Mouse (Mus musculus): Measurements from ENCODE around the gene Gatad2a. TPM values are rescaled to one million over a fixed set of nuclear protein-coding genes. Genes with fewer than 3 reads are reported as not detected.
"Not testable (repeated sequence)": the region's sequence is repeated elsewhere in the genome, so short reads cannot be mapped to it uniquely, and the experiment has no call there.

The Gatad2a gene
- 51.1 and 68.3 TPM in 2 replicates for polyA plus RNA-seq (2012; rRNA removed)

GRCm38 (mm10) chr8:69995776-69996588 is at the start of gene Gatad2a:
TSS of gene Gatad2a (minus strand) at chr8:69996384.
- peak; percentile 96 for DNase-seq (ENCODE audit: low read depth)

- DNase-seq (ENCODE audit: low read depth): no peak
Measured at GRCm38 (mm10) chr8:70043996-70044395, 47.8 kb upstream of the Gatad2a start.

DNA sequence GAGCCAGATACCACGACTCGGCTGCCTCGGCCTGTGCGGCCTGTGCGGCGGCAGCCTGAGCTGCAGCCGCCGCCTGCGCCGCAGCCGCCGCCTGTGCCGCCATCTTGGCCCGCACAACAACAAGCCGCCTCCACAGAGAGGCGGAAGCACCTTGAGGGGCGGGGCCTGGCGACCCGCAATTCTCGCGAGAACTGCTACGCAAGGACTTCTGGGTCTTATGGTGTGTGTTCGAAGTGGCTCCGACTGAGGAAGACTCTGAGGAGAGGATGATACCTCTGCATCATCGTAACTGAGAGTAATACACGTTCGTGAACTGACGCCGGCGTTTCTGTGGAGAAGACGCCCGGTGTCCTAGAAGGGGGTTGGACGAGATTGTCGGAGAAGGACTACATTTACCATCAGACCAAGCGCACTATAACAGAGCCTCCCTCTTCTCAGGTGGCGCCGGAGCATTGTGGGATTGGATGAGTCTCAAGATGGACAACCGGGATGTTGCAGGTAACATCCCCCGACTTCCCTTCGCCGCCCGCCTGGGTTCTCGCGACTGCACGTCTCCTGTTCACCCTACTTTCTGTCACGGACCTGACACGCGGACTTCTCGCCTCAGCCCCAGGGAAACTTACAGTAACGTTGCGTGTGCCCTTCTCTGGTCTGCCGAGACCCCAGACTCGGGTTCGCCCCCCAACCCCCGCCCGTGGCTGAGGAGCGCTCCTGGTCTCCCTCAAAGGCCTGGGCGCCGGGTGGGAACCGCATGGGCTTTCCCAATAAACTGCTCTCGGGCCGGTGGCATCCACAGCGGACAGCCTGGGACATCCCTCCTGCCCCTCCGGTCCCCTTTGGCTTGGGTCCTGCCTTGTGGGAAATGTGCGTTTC is 46.6 kb upstream of the Gatad2a start, which contains the start of the genes Mau2 and Sugp1:
Mau2 (minus strand) TSS at position 152 of the 873 bp plus-strand sequence.
Sugp1 (plus strand) TSS at position 231 of the 873 bp plus-strand sequence.
- peak; percentile 68 for DNase-seq (ENCODE audit: low read depth)

- DNase-seq (ENCODE audit: low read depth): no peak
Measured at GRCm38 (mm10) chr8:70041885-70042546, 45.8 kb upstream of the Gatad2a start.

- no peak for DNase-seq (ENCODE audit: low read depth)
Measured at GRCm38 (mm10) chr8:70037994-70038393, 41.8 kb upstream of the Gatad2a start.

DNA sequence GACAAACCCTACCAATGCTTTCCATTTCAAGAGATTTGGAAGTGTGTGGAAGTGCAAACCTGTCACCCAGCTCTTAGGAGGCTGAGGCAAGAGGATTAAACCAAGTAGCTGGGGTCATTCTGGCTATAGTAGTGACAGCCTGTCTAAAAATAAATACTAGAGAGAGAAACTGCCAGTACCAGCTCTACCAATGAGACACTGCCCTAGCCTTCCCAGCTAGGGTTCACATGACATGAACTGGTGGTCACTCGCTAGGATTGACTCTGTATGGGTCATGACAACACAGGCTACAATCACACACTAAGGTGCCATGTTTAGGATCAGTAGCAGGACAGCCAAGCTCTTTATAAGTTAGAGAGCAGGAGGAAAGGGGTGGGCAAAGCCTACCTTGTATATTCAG is 34.1 kb upstream of the Gatad2a start:
- DNase-seq (ENCODE audit: low read depth): no peak

DNA sequence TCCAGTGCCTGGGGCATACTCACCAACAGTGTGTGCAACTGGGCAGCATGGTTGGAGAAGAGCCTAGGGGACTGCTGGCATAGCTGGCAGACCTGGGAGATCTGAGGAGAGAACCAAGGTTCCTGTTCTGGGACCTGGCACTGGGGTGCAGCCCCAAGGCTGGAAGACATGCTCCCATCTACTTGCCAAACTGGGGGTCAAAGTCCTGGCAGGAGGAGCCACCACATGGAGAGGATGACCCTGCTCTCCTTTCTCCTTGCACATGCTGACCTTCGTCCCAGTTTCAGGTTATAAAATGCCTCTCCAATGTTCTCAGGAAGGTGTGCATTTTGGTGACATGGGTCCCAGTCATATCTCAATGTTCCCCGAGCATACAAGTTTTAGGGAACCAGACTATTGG is 30.0 kb upstream of the Gatad2a start:
- no peak for DNase-seq (ENCODE audit: low read depth)

- DNase-seq (ENCODE audit: low read depth): no peak
Measured at GRCm38 (mm10) chr8:70023596-70023995, 27.4 kb upstream of the Gatad2a start.

- no peak for DNase-seq (ENCODE audit: low read depth)
Measured at GRCm38 (mm10) chr8:70015017-70015416, 18.8 kb upstream of the Gatad2a start.

DNA sequence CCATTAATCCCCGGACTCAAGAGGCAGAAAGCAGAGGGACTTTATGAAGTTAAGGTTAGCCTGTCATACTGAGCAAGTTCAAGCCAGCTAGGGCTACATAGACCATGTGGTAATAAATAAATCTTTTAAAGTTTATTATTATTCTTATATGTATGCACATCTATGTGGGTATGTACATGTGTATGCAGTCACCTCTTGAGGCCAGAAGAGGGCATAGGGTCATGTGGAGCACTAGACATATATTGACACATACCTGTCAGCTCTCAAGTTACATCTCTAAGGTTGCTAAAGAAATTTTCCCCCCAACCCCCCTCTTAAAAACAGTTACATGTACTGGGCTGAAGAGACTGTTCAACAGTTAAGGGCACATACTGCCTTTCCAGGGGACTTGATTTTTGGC is 16.6 kb upstream of the Gatad2a start:
- DNase-seq (ENCODE audit: low read depth): no peak

- DNase-seq (ENCODE audit: low read depth): no peak
Measured at GRCm38 (mm10) chr8:70012350-70012749, 16.2 kb upstream of the Gatad2a start.

DNA sequence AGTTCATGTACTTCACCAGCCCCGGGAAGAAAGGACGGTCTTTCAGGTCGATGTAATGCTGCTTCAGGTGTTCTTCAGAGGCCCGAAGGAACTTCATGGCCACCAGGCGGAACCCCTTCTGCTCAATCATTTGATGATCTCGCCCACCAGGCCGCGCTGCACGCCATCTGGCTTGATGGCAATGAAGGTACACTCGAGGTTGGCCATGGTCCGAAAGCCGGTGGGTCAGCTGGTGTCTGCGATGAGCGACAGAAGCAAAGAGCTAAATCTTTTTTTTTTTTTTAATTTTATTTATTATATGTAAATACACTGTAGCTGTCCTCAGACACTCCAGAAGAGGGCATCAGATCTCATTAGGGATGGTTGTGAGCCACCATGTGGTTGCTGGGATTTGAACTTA is 14.6 kb upstream of the Gatad2a start:
- not testable (repeated sequence) for DNase-seq (ENCODE audit: low read depth)

- DNase-seq (ENCODE audit: low read depth): no peak
Measured at GRCm38 (mm10) chr8:70005178-70005577, 9.0 kb upstream of the Gatad2a start.

- DNase-seq (ENCODE audit: low read depth): no peak
Measured at GRCm38 (mm10) chr8:70004345-70004744, 8.2 kb upstream of the Gatad2a start.

GRCm38 (mm10) chr8:70003204-70003657 is 7.0 kb upstream of the Gatad2a start:
- no peak for DNase-seq (ENCODE audit: low read depth)

DNA sequence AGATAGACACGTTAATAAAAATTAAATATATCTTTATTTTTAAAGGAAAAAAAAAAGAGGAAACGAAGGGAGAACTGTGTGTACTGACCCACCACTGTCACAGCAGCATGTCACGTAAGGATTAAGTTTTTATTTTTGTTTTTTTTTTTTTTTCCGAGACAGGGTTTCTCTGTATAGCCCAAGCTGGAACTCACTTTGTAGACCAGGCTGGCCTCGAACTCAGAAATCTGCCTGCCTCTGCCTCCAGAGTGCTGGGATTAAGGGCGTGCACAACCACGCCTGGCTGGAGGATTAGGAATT is 5.7 kb upstream of the Gatad2a start:
- DNase-seq (ENCODE audit: low read depth): not testable (repeated sequence)

DNA sequence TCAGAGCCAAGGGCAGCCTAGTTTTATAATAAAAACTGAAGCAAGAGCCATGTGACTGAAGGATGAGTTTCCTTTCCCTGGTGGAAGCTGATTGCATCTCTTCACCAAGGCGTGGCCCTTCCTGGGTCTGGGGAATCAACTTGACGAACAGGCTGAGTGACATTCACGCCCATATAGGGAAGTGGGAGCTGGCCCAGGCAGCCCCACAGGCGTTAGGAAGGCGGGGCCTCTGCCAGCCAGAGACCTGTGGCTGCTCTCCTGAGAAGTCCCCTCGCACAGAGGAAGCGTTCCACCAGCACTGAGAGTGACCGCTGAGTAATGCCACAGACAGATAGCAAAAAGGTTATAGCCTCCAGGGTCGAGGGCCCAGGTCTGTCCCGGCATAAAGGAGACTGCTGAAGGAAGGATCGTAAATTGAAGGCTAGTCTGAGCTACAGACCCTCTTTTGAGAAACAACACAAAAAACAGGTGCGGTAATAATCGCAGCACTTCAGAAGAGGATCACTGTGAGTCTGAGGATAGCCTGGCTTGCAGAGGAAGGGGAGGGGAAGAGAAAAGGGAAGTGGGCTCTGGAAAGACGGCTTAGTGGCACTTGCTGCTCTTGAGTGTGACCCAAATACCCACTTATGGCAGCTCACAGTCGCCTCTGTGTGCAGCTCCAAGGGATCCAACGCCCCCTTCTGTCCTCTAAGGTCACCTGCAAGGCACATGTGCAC is 5.2 kb upstream of the Gatad2a start:
- peak; percentile 62 for DNase-seq (ENCODE audit: low read depth)

- DNase-seq (ENCODE audit: low read depth): no peak
Measured at GRCm38 (mm10) chr8:70000226-70000625, 4.0 kb upstream of the Gatad2a start.

DNA sequence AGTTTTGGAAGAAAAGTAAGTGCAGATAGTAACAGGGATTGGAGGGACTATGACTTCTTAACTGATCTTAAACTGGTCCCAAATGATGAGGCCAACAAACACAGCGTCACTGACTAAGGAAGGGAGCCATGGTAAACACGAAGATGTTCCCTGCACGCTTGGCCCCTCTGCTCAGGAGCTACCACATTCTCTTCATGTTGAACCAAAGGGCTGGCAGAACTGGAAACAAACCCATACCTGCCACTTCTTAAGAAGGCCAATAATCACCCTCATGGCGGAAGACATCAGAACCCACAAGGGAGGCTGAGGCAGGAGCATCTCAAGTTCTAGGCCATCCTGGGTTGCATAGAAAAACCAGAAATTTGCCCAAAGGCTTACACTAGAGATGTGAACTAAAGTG is 3.1 kb upstream of the Gatad2a start:
- no peak for DNase-seq (ENCODE audit: low read depth)

DNA sequence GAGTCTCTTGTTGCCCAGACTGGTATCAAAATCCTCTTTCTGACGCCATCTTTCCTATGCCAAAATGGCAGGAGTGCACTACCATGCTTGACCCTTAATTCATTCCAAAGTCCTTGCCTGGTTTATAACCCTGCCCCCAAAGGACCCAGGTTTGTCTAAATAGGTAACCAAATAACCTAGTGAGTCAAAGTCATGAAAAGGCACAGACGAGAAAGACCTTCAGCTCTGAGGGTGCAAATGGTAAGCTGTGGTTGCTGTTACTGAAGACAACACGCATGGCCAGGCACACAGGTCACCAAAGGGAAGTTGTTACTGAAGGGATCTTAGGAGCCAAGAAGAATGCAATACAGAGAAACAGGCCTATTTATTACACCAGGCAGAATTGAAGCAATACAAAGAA is 2.5 kb upstream of the Gatad2a start:
- no peak for DNase-seq (ENCODE audit: low read depth)

DNA sequence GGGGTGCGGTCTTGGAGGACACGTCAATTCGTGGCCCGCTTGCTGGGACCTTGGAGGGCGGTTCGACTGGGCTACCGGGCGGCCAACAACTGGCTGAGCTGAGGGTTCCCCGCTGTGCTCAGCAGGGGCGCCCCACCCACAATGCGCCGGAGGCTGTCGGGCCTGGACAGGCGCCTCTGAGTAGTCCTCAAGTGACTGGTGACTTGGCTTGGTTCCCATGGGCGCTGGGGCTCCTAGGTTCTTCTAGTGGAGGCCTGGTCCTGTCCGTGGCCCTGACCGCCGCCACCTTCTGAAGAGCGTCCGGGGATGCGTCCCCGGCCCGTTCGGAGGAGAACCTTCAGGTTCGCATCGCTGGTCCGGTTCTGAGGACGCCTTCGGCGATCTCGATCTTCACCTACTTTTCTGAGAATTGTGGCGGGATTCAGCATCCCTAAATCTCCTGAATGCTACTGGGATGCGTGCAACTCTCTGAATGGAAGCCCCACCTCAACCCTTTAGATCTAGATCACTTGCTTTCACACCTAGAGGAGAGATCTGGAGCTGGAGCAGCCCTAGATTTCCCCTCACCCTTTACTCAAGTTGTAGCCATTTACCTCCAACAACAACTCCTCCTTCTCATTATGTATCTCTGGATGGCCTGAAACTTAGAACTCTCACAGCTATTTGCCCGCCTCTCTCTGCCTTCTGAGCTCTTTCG is 553 bp upstream of the Gatad2a start:
- DNase-seq (ENCODE audit: low read depth): no peak

Data from gonadal fat pad, adult 2 months (tissue).